Mouse (Mus musculus) C2C12 (cell line): ENCODE results near the gene Nxph1.

Experiments
- CEBPB ChIP-seq: IDR thresholded peaks from one replicate; pipeline ENCODE4 v1.6.1; 2011; ENCODE audit warnings: low read depth, mild to moderate bottlenecking, control low read depth, moderate library complexity
- CTCF ChIP-seq: IDR thresholded peaks from one replicate; pipeline ENCODE4 v1.5.1; 2011; ENCODE audit not compliant: control insufficient read depth, insufficient read depth, insufficient read length
- MAX ChIP-seq: IDR thresholded peaks from one replicate; pipeline ENCODE4 v1.6.1; 2011; ENCODE audit warnings: mild to moderate bottlenecking, control low read depth
- MYOG ChIP-seq: IDR thresholded peaks from one replicate; pipeline ENCODE4 v1.6.1; 2011; ENCODE audit not compliant: control insufficient read depth, insufficient read length; ENCODE audit errors: extremely low read depth
- USF1 ChIP-seq: IDR thresholded peaks from one replicate; pipeline ENCODE4 v1.6.1; 2011; ENCODE audit warnings: low read depth, mild to moderate bottlenecking, control low read depth, moderate library complexity

DNA sequence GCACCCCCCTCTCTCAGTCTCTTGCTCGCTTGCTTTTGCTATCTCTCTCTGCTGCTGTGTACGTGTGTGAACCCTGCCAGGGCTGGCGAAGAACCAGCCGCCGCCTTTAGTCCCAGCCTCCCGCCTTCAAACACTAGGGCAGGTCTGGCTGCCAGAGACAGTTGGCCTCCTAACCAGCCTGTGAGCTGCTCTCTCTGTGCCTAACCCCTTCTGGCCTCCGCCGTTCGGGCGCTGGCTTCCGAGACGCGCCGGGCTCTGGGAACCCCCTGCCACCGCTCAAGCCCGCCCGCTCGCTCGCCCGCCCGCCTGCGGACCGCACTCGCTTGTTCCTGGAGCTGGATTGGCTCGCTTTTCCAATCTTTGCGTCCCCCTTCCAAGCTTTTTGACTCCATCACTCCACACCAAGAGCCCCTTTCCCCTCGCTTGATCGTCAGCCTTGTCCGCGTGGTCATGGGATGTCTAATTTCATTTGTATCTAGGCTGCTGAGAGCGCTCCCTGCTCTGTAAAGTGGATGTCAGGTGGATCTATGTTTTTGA lies 1.5 kb downstream of the Nxph1 start:
- TF ChIP-seq CTCF = no peak
- no peak for TF ChIP-seq MAX
- TF ChIP-seq USF1 = no peak
- no peak for TF ChIP-seq MYOG
- TF ChIP-seq CEBPB = no peak
